Mouse (Mus musculus): ENCODE data around the gene Phlda1. TPM values are rescaled to one million over a fixed set of nuclear protein-coding genes. Genes with fewer than 3 reads are reported as not detected.

Gene Phlda1
- total RNA-seq (2014; fragmentation: Nextera tagmentation) (17.4 and 23.5 TPM in 2 replicates), total RNA-seq (2017) (2.6 and 3.2 TPM in 2 replicates), polyA plus RNA-seq (2012) (43.1 and 53.2 TPM in 2 replicates)

GRCm38 (mm10) chr10:111506101-111506925, at the start of gene Phlda1:
Gene Phlda1, plus strand, starts transcription at chr10:111506286.
- TF ChIP-seq GATA2 (IDR thresholded peaks at IDR 0.05; ENCODE audit: borderline replicate concordance, low read depth, low read length) (no peak), TAL1 (conservative IDR thresholded peaks at IDR 0.05; ENCODE audit: low read depth, low read length) (no peak), POLR2AphosphoS5 (IDR thresholded peaks at IDR 0.05; ENCODE audit: insufficient replicate concordance, low read depth, low read length) (no peak), GATA1 (IDR thresholded peaks at IDR 0.05; ENCODE audit: borderline replicate concordance, low read length) (no peak), CTCF (IDR thresholded peaks at IDR 0.05; ENCODE audit: low read depth, low read length) (no peak)
- peak; percentile 79 for ATAC-seq (ENCODE audit: extremely low read depth, insufficient number of reproducible peaks, low FRiP score, poor library complexity, severe bottlenecking)
- peaks cover 52% of the 10 kb centered on the region for H3K4me1 ChIP-seq (ENCODE audit: insufficient read depth, low read depth, low read length)
- H3K4me3 ChIP-seq (ENCODE audit: low read depth, low read length): peak within 1 kb of the TSS; percentile 94
- H3K9me3 ChIP-seq (replicated peaks): no peaks in the 10 kb centered on the region
- no peaks in the 10 kb centered on the region for H3K27me3 ChIP-seq (ENCODE audit: insufficient read depth, low read length)
- peaks cover 7% of the 10 kb centered on the region for H3K36me3 ChIP-seq (replicated peaks)
- DNase-seq (ENCODE audit: low spot score): peak; percentile 96

GRCm38 (mm10) chr10:111458088-111458487, 48.0 kb upstream of the Phlda1 start:
- Histone ChIP-seq H3K36me3 (replicated peaks) (no peaks in the 10 kb centered on the region), H3K4me3 (ENCODE audit: low read depth, low read length) (no peak overlapping the region), H3K27me3 (ENCODE audit: insufficient read depth, low read length) (peaks cover 14% of the 10 kb centered on the region; the same call in 1 of the 2 replicates), H3K9me3 (replicated peaks) (no peaks in the 10 kb centered on the region), H3K4me1 (ENCODE audit: insufficient read depth, low read depth, low read length) (no peaks in the 10 kb centered on the region; the same call in 1 of the 2 replicates)
- DNase-seq (ENCODE audit: low spot score) (no peak), ATAC-seq (ENCODE audit: extremely low read depth, insufficient number of reproducible peaks, low FRiP score, poor library complexity, severe bottlenecking) (no peak)
- TF ChIP-seq GATA2 (IDR thresholded peaks at IDR 0.05; ENCODE audit: borderline replicate concordance, low read depth, low read length) (no peak), GATA1 (IDR thresholded peaks at IDR 0.05; ENCODE audit: borderline replicate concordance, low read length) (no peak), CTCF (IDR thresholded peaks at IDR 0.05; ENCODE audit: low read depth, low read length) (no peak), POLR2AphosphoS5 (IDR thresholded peaks at IDR 0.05; ENCODE audit: insufficient replicate concordance, low read depth, low read length) (no peak), TAL1 (conservative IDR thresholded peaks at IDR 0.05; ENCODE audit: low read depth, low read length) (no peak)

GRCm38 (mm10) chr10:111459040-111459439, 47.0 kb upstream of the Phlda1 start:
- DNase-seq (ENCODE audit: low spot score) (no peak), ATAC-seq (ENCODE audit: extremely low read depth, insufficient number of reproducible peaks, low FRiP score, poor library complexity, severe bottlenecking) (no peak)
- TF ChIP-seq POLR2AphosphoS5 (IDR thresholded peaks at IDR 0.05; ENCODE audit: insufficient replicate concordance, low read depth, low read length) (no peak), CTCF (IDR thresholded peaks at IDR 0.05; ENCODE audit: low read depth, low read length) (no peak), GATA1 (IDR thresholded peaks at IDR 0.05; ENCODE audit: borderline replicate concordance, low read length) (no peak)
- no peaks in the 10 kb centered on the region for H3K9me3 ChIP-seq (replicated peaks)
- no peaks in the 10 kb centered on the region for H3K36me3 ChIP-seq (replicated peaks)
- H3K4me1 ChIP-seq (ENCODE audit: insufficient read depth, low read depth, low read length): no peaks in the 10 kb centered on the region; the same call in 1 of the 2 replicates
- peaks cover 16% of the 10 kb centered on the region; the same call in 1 of the 2 replicates for H3K27me3 ChIP-seq (ENCODE audit: insufficient read depth, low read length)
- no peak overlapping the region for H3K4me3 ChIP-seq (ENCODE audit: low read depth, low read length)

GRCm38 (mm10) chr10:111459874-111460273, 46.2 kb upstream of the Phlda1 start:
- DNase-seq (ENCODE audit: low spot score) (no peak), ATAC-seq (ENCODE audit: extremely low read depth, insufficient number of reproducible peaks, low FRiP score, poor library complexity, severe bottlenecking) (no peak)
- Histone ChIP-seq H3K4me1 (ENCODE audit: insufficient read depth, low read depth, low read length) (no peaks in the 10 kb centered on the region; the same call in 1 of the 2 replicates), H3K27me3 (ENCODE audit: insufficient read depth, low read length) (peaks cover 22% of the 10 kb centered on the region), H3K4me3 (ENCODE audit: low read depth, low read length) (no peak overlapping the region), H3K9me3 (replicated peaks) (no peaks in the 10 kb centered on the region), H3K36me3 (replicated peaks) (no peaks in the 10 kb centered on the region)
- TF ChIP-seq GATA2 (IDR thresholded peaks at IDR 0.05; ENCODE audit: borderline replicate concordance, low read depth, low read length) (no peak), GATA1 (IDR thresholded peaks at IDR 0.05; ENCODE audit: borderline replicate concordance, low read length) (no peak), CTCF (IDR thresholded peaks at IDR 0.05; ENCODE audit: low read depth, low read length) (no peak), POLR2AphosphoS5 (IDR thresholded peaks at IDR 0.05; ENCODE audit: insufficient replicate concordance, low read depth, low read length) (no peak), TAL1 (conservative IDR thresholded peaks at IDR 0.05; ENCODE audit: low read depth, low read length) (no peak)

- DNase-seq (ENCODE audit: low spot score) (no peak), ATAC-seq (ENCODE audit: extremely low read depth, insufficient number of reproducible peaks, low FRiP score, poor library complexity, severe bottlenecking) (no peak)
Observed at GRCm38 (mm10) chr10:111460381-111460780, 45.7 kb upstream of the Phlda1 start.

GRCm38 (mm10) chr10:111464833-111465232, 41.3 kb upstream of the Phlda1 start:
- H3K4me3 ChIP-seq (ENCODE audit: low read depth, low read length): no peak overlapping the region
- no peaks in the 10 kb centered on the region for H3K36me3 ChIP-seq (replicated peaks)
- TF ChIP-seq TAL1 (conservative IDR thresholded peaks at IDR 0.05; ENCODE audit: low read depth, low read length): no peak
- no peak for TF ChIP-seq GATA2 (IDR thresholded peaks at IDR 0.05; ENCODE audit: borderline replicate concordance, low read depth, low read length)
- no peak for TF ChIP-seq CTCF (IDR thresholded peaks at IDR 0.05; ENCODE audit: low read depth, low read length)
- TF ChIP-seq GATA1 (IDR thresholded peaks at IDR 0.05; ENCODE audit: borderline replicate concordance, low read length): no peak
- no peak for TF ChIP-seq POLR2AphosphoS5 (IDR thresholded peaks at IDR 0.05; ENCODE audit: insufficient replicate concordance, low read depth, low read length)
- ATAC-seq (ENCODE audit: extremely low read depth, insufficient number of reproducible peaks, low FRiP score, poor library complexity, severe bottlenecking): no peak
- no peaks in the 10 kb centered on the region for H3K4me1 ChIP-seq (ENCODE audit: insufficient read depth, low read depth, low read length)
- H3K9me3 ChIP-seq (replicated peaks): no peaks in the 10 kb centered on the region
- DNase-seq (ENCODE audit: low spot score): no peak
- peaks cover 9% of the 10 kb centered on the region for H3K27me3 ChIP-seq (ENCODE audit: insufficient read depth, low read length)

More at GRCm38 (mm10) chr10:111460381-111460780, 45.7 kb upstream of the Phlda1 start:
- no peaks in the 10 kb centered on the region for H3K36me3 ChIP-seq (replicated peaks)
- TF ChIP-seq TAL1 (conservative IDR thresholded peaks at IDR 0.05; ENCODE audit: low read depth, low read length): no peak
- no peak for TF ChIP-seq CTCF (IDR thresholded peaks at IDR 0.05; ENCODE audit: low read depth, low read length)
- no peak for TF ChIP-seq GATA1 (IDR thresholded peaks at IDR 0.05; ENCODE audit: borderline replicate concordance, low read length)
- TF ChIP-seq POLR2AphosphoS5 (IDR thresholded peaks at IDR 0.05; ENCODE audit: insufficient replicate concordance, low read depth, low read length): no peak
- no peak for TF ChIP-seq GATA2 (IDR thresholded peaks at IDR 0.05; ENCODE audit: borderline replicate concordance, low read depth, low read length)
- peaks cover 22% of the 10 kb centered on the region for H3K27me3 ChIP-seq (ENCODE audit: insufficient read depth, low read length)
- no peak overlapping the region for H3K4me3 ChIP-seq (ENCODE audit: low read depth, low read length)
- H3K9me3 ChIP-seq (replicated peaks): no peaks in the 10 kb centered on the region
- no peaks in the 10 kb centered on the region; the same call in 1 of the 2 replicates for H3K4me1 ChIP-seq (ENCODE audit: insufficient read depth, low read depth, low read length)

Data from G1E (cell line).